Mouse (Mus musculus) brain, embryonic 14.5 days (tissue): ENCODE measurements around the gene AU021092.

Experiments used
- CTCF ChIP-seq: fragments of 200-500 bp; IDR thresholded peaks from 2 replicates; pipeline ENCODE4 v1.5.1; 2012; ENCODE audit warnings: inconsistent platforms, mild to moderate bottlenecking, moderate library complexity, borderline replicate concordance; ENCODE audit not compliant: insufficient read depth, insufficient read length; ENCODE audit errors: extremely low read depth
- POLR2A ChIP-seq: fragments of 200-500 bp; IDR thresholded peaks from 2 replicates; pipeline ENCODE4 v1.6.1; 2012; ENCODE audit warnings: mild to moderate bottlenecking, inconsistent platforms, borderline replicate concordance; ENCODE audit not compliant: poor library complexity, insufficient read depth, insufficient read length, severe bottlenecking; ENCODE audit errors: extremely low read depth

GRCm38 (mm10) chr16:5186234-5186633 is 35.9 kb downstream of the AU021092 start:
- TF ChIP-seq CTCF (no peak), POLR2A (no peak)
